Mouse (Mus musculus): ENCODE measurements around the gene Agbl1.

- TF ChIP-seq CTCF (IDR thresholded peaks at IDR 0.05; ENCODE audit: extremely low read depth, insufficient read length, insufficient replicate concordance, low read depth, low read length) = no peak
- no peak for TF ChIP-seq POLR2A (IDR thresholded peaks at IDR 0.05; ENCODE audit: low read depth, low read length)
Observed at GRCm38 (mm10) chr7:76791247-76791646, 561.6 kb downstream of the Agbl1 start.

All from small intestine, adult 2 months (tissue).